Mouse (Mus musculus) small intestine, adult 2 months (tissue): ENCODE data around the gene Vmn2r89.

Experiments
- CTCF ChIP-seq: fragments of 200-500 bp; IDR thresholded peaks from 2 replicates; pipeline ENCODE4 v1.5.1; 2012; ENCODE audit warnings: low read depth, mild to moderate bottlenecking, control low read depth, inconsistent platforms, low read length, moderate library complexity, mixed read lengths; ENCODE audit not compliant: insufficient replicate concordance, insufficient read length; ENCODE audit errors: extremely low read depth
- POLR2A ChIP-seq: fragments of 200-500 bp; IDR thresholded peaks from 2 replicates; pipeline ENCODE4 v1.6.1; 2012; ENCODE audit warnings: low read depth, mild to moderate bottlenecking, control low read depth, inconsistent platforms, low read length, moderate library complexity

DNA sequence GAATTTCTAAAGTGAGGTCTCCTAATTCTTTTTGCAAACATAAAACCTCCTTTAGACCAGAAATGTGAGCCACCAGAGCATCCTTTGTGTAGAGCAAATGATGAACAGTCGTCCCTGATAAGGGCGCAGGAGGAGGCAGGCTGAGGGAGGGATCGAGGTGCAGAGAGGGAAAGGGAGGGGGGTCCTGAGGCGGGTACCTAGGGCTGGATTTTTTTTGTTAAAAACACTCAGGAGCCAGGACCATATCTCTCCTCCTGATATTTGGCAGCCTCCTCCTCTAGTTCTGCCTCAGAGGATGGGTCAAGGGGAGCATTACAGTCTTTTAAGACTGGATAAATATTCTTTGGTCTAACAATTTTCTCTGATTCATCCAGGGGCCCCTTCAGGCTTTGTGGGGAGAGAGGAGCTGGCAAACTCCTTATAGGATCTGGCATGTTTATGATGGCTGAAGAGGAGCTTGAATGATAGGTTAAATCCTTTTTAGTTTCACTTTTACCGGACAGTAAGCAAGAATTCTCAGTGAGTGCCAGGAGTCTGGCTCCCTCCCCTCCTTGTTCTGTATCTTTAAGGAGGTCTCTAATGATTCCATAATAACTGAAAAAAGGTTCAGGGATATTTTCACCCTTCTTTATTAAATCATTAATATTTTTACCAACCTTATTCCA lies 30.5 kb downstream of the Vmn2r89 start:
- TF ChIP-seq CTCF (no peak), POLR2A (no peak)
